Mouse (Mus musculus): ENCODE results near the gene Kmt2b. TPM values are rescaled to one million over a fixed set of nuclear protein-coding genes. Genes with fewer than 3 reads are reported as not detected.
A peak's percentile ranks its signal among the peaks of the same experiment; 100 is the strongest.

The Kmt2b gene
- polyA plus RNA-seq (2012; fragmentation: generic; extraction: Trizol) = 12.9 TPM

DNA sequence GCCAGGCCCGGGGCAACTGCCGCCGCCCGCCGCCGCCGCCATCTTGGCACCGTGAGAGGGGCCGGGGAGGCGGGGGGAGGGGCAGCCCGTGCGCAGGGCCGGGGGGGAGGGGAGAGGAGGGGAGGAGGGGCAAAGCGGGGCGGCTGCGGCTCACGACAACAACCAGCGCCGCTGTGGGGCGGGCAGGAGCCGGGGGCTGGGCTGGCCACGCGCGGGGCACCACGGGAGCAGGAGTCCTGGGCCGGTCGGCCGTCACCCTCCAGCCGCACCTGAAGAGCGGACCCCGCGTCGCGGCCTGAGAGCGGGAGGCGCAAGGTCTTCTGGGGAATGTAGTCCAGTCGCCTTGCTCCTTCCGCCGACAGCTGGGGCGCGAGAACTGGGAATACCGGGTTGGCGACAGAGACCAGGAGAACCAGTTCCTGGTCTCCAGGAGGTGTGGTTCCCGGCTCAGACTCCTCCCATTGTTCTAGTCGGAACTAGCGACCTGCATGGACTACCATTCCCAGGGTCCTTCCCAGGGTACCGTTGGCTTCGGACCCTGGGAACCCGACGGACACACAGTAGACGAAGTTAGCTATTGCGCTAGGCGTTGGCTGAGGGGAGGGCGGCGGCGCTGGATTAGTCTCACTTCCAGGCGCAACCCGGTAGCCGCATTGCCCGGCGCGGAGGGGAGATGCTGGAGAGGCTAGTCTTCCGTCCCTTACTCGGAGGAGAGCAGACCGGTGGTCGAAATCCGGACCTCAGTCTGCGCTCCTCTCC lies at the start of gene Kmt2b:
Gene Kmt2b (minus strand): TSS at position 51 of the 759 bp plus-strand sequence.
- Histone ChIP-seq H3K4me2 (ENCODE audit: low read depth) (peak within 1 kb of the TSS; percentile 90), H3K79me2 (ENCODE audit: control insufficient read depth, insufficient read depth) (peaks cover 26% of the 10 kb centered on the region), H3K27me3 (ENCODE audit: control insufficient read depth, insufficient read depth, insufficient read length) (no peaks in the 10 kb centered on the region), H3K4me3 (peak within 1 kb of the TSS; percentile 91), H3K36me3 (ENCODE audit: control insufficient read depth, insufficient read depth) (no peaks in the 10 kb centered on the region), H3ac (ENCODE audit: control insufficient read depth, insufficient read length) (peak within 1 kb of the TSS; percentile 98)
- TF ChIP-seq REST (IDR thresholded peaks at IDR 0.05; ENCODE audit: insufficient read depth, insufficient read length) (no peak), USF1 (IDR thresholded peaks at IDR 0.05; ENCODE audit: low read depth) (no peak), SRF (IDR thresholded peaks at IDR 0.05; ENCODE audit: control insufficient read depth, insufficient read length, low read depth) (peak; percentile 3), E2F4 (IDR thresholded peaks at IDR 0.05; ENCODE audit: insufficient read depth) (no peak), TCF12 (IDR thresholded peaks at IDR 0.05; ENCODE audit: insufficient read depth, poor library complexity, severe bottlenecking) (no peak), POLR2A (IDR thresholded peaks at IDR 0.05; ENCODE audit: insufficient read length, low read depth) (peak; percentile 73), MYOD1 (IDR thresholded peaks at IDR 0.05; ENCODE audit: control insufficient read depth in 1 of 3, insufficient read length in 2 of 3, low read depth in 2 of 3) (peak in 2 of 3 experiments; percentile 31 to 59), POLR2AphosphoS2 (IDR thresholded peaks at IDR 0.05; ENCODE audit: insufficient read length, low read depth) (peak; percentile 60), MYOG (IDR thresholded peaks at IDR 0.05; ENCODE audit: control insufficient read depth in 1 of 3, insufficient read depth in 1 of 3, insufficient read length in 2 of 3, low read depth in 2 of 3) (peak in 2 of 3 experiments; percentile 51 to 78)

DNA sequence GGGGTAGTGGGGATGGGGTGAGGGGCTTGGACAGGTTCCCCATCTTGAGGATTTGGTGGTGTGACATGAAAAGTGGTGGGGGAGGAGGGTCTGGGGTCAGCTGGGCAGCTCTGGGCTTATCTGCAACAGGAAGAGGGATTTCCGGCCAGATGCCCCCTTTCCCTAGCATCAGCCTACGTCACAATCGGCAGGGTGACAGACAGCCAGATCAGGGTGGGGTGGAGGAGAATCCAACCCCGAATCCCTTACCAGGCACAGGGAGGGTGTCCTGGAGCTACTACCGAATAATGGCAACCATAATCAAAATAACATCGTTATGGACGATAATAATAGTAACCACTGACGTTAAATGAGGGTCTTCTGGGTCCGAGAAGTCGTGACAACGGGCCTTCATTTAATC lies 47.9 kb upstream of the Kmt2b start:
- H3K36me3 ChIP-seq (ENCODE audit: control insufficient read depth, insufficient read depth) = peaks cover 6% of the 10 kb centered on the region
- TF ChIP-seq TCF3 (IDR thresholded peaks at IDR 0.05; ENCODE audit: insufficient read length, low read depth) (no peak), MYOG (IDR thresholded peaks at IDR 0.05; ENCODE audit: control insufficient read depth in 1 of 3, insufficient read depth in 1 of 3, insufficient read length in 2 of 3, low read depth in 2 of 3) (no peak), E2F4 (IDR thresholded peaks at IDR 0.05; ENCODE audit: insufficient read depth) (no peak), MAX (IDR thresholded peaks at IDR 0.05; ENCODE audit: low read depth) (no peak), POLR2AphosphoS2 (IDR thresholded peaks at IDR 0.05; ENCODE audit: insufficient read length, low read depth) (no peak), USF1 (IDR thresholded peaks at IDR 0.05; ENCODE audit: low read depth) (no peak), CEBPB (IDR thresholded peaks at IDR 0.05; ENCODE audit: insufficient read depth, poor library complexity, severe bottlenecking) (no peak), SRF (IDR thresholded peaks at IDR 0.05; ENCODE audit: control insufficient read depth, insufficient read length, low read depth) (no peak), TCF12 (IDR thresholded peaks at IDR 0.05; ENCODE audit: insufficient read depth, poor library complexity, severe bottlenecking) (no peak), REST (IDR thresholded peaks at IDR 0.05; ENCODE audit: insufficient read depth, insufficient read length) (no peak), POLR2A (IDR thresholded peaks at IDR 0.05; ENCODE audit: insufficient read length, low read depth) (no peak), MYOD1 (IDR thresholded peaks at IDR 0.05; ENCODE audit: control insufficient read depth in 1 of 3, insufficient read length in 2 of 3, low read depth in 2 of 3) (no peak)
- H3K4me3 ChIP-seq = no peak overlapping the region
- no peak overlapping the region for H3ac ChIP-seq (ENCODE audit: control insufficient read depth, insufficient read length)
- no peak overlapping the region for H3K4me2 ChIP-seq (ENCODE audit: low read depth)
- H3K79me2 ChIP-seq (ENCODE audit: control insufficient read depth, insufficient read depth) = no peaks in the 10 kb centered on the region
- peaks cover 47% of the 10 kb centered on the region for H3K27me3 ChIP-seq (ENCODE audit: control insufficient read depth, insufficient read depth, insufficient read length)

DNA sequence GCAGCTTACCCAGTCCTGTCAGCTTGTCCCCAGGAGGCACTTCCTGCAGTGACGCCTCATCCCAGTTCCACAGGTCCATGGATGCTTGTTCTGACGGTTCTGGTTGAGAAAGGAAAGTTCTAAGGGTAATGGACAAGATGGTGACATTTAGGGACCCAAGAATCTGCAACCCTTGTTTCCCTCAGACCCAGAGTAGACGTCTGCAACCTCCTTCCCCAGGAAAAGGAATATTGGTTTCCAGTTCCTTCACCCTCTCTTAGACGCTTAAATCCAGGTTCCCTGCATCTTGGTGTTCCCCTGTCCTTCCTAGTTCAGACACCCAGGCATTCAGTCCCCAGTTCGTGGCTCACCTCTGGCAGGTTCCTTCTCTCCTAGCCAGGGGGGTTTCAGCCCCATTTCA lies 47.2 kb upstream of the Kmt2b start, which contains the start of gene Etv2:
Gene Etv2 (minus strand): TSS at position 101 of the 400 bp plus-strand sequence.
- Histone ChIP-seq H3K27me3 (ENCODE audit: control insufficient read depth, insufficient read depth, insufficient read length) (peaks cover 52% of the 10 kb centered on the region), H3K79me2 (ENCODE audit: control insufficient read depth, insufficient read depth) (no peaks in the 10 kb centered on the region), H3ac (ENCODE audit: control insufficient read depth, insufficient read length) (no peak within 1 kb of the TSS), H3K4me2 (ENCODE audit: low read depth) (no peak within 1 kb of the TSS), H3K36me3 (ENCODE audit: control insufficient read depth, insufficient read depth) (peaks cover 3% of the 10 kb centered on the region), H3K4me3 (no peak within 1 kb of the TSS)
- TF ChIP-seq CEBPB (IDR thresholded peaks at IDR 0.05; ENCODE audit: insufficient read depth, poor library complexity, severe bottlenecking) (no peak), SRF (IDR thresholded peaks at IDR 0.05; ENCODE audit: control insufficient read depth, insufficient read length, low read depth) (no peak), MAX (IDR thresholded peaks at IDR 0.05; ENCODE audit: low read depth) (no peak), REST (IDR thresholded peaks at IDR 0.05; ENCODE audit: insufficient read depth, insufficient read length) (no peak), POLR2A (IDR thresholded peaks at IDR 0.05; ENCODE audit: insufficient read length, low read depth) (no peak), TCF12 (IDR thresholded peaks at IDR 0.05; ENCODE audit: insufficient read depth, poor library complexity, severe bottlenecking) (no peak), MYOD1 (IDR thresholded peaks at IDR 0.05; ENCODE audit: control insufficient read depth in 1 of 3, insufficient read length in 2 of 3, low read depth in 2 of 3) (no peak), E2F4 (IDR thresholded peaks at IDR 0.05; ENCODE audit: insufficient read depth) (no peak), USF1 (IDR thresholded peaks at IDR 0.05; ENCODE audit: low read depth) (no peak), POLR2AphosphoS2 (IDR thresholded peaks at IDR 0.05; ENCODE audit: insufficient read length, low read depth) (no peak), MYOG (IDR thresholded peaks at IDR 0.05; ENCODE audit: control insufficient read depth in 1 of 3, insufficient read depth in 1 of 3, insufficient read length in 2 of 3, low read depth in 2 of 3) (no peak)

DNA sequence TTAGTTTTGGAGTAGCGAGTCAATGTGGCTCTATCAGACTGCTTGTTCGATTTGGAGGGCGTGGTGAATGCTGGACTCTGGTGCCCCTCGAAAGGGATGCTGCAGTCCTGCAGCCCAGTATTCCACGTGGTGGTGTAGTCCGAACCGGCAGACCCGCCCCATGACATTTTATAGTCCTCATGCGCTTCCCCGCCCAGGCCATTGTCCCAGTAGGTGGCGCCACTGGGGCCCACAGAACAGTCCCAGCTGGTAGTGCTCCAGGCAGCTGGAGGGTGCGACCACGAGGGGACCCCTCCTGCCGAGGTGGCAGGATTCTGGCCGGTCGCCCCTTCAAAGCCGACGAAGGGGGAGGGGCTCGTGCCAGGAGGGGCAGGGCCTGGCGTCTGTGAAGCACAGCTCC lies 46.1 kb upstream of the Kmt2b start:
- no peaks in the 10 kb centered on the region for H3K36me3 ChIP-seq (ENCODE audit: control insufficient read depth, insufficient read depth)
- H3K79me2 ChIP-seq (ENCODE audit: control insufficient read depth, insufficient read depth) = no peaks in the 10 kb centered on the region
- no peak overlapping the region for H3ac ChIP-seq (ENCODE audit: control insufficient read depth, insufficient read length)
- no peak for TF ChIP-seq POLR2AphosphoS2 (IDR thresholded peaks at IDR 0.05; ENCODE audit: insufficient read length, low read depth)
- no peak for TF ChIP-seq POLR2A (IDR thresholded peaks at IDR 0.05; ENCODE audit: insufficient read length, low read depth)
- no peak for TF ChIP-seq SRF (IDR thresholded peaks at IDR 0.05; ENCODE audit: control insufficient read depth, insufficient read length, low read depth)
- no peak for TF ChIP-seq TCF12 (IDR thresholded peaks at IDR 0.05; ENCODE audit: insufficient read depth, poor library complexity, severe bottlenecking)
- no peak for TF ChIP-seq REST (IDR thresholded peaks at IDR 0.05; ENCODE audit: insufficient read depth, insufficient read length)
- no peak for TF ChIP-seq MYOG (IDR thresholded peaks at IDR 0.05; ENCODE audit: control insufficient read depth in 1 of 3, insufficient read depth in 1 of 3, insufficient read length in 2 of 3, low read depth in 2 of 3)
- no peak for TF ChIP-seq USF1 (IDR thresholded peaks at IDR 0.05; ENCODE audit: low read depth)
- TF ChIP-seq MYOD1 (IDR thresholded peaks at IDR 0.05; ENCODE audit: control insufficient read depth in 1 of 3, insufficient read length in 2 of 3, low read depth in 2 of 3) = no peak
- no peak for TF ChIP-seq TCF3 (IDR thresholded peaks at IDR 0.05; ENCODE audit: insufficient read length, low read depth)
- no peak for TF ChIP-seq MAX (IDR thresholded peaks at IDR 0.05; ENCODE audit: low read depth)
- TF ChIP-seq E2F4 (IDR thresholded peaks at IDR 0.05; ENCODE audit: insufficient read depth) = no peak
- no peak for TF ChIP-seq CEBPB (IDR thresholded peaks at IDR 0.05; ENCODE audit: insufficient read depth, poor library complexity, severe bottlenecking)
- H3K27me3 ChIP-seq (ENCODE audit: control insufficient read depth, insufficient read depth, insufficient read length) = peaks cover 62% of the 10 kb centered on the region
- H3K4me2 ChIP-seq (ENCODE audit: low read depth) = no peak overlapping the region
- no peak overlapping the region for H3K4me3 ChIP-seq
